Mouse (Mus musculus) liver, embryonic 15.5 days (tissue): ENCODE results near the gene Ncam1. TPM values are rescaled to one million over a fixed set of nuclear protein-coding genes. Genes with fewer than 3 reads are reported as not detected.

Experiments
- ATAC-seq: fragments of 200-750 bp; cut with Nextera tagmentation; 2 replicates; pipeline ENCODE4 v1.8.0; 2017; ENCODE audit warnings: moderate number of reproducible peaks, mild to moderate bottlenecking, moderate library complexity; ENCODE audit not compliant: insufficient read depth
- H3K27ac ChIP-seq: fragments of 300-500 bp; sonication (generic); replicated peaks from 2 replicates; pipeline ENCODE4 v1.5.1; 2015; ENCODE audit warnings: mild to moderate bottlenecking, inconsistent platforms
- H3K27me3 ChIP-seq: fragments of 300-500 bp; sonication (generic); 2 replicates; pipeline ENCODE4 v1.6.1; 2015; ENCODE audit warnings: mild to moderate bottlenecking, inconsistent platforms
- H3K36me3 ChIP-seq: fragments of 300-500 bp; sonication (generic); replicated peaks from 2 replicates; pipeline ENCODE4 v1.6.1; 2015; ENCODE audit warnings: moderate library complexity, mild to moderate bottlenecking, inconsistent platforms
- H3K4me1 ChIP-seq: fragments of 300-500 bp; sonication (generic); replicated peaks from 2 replicates; pipeline ENCODE4 v1.6.1; 2015; ENCODE audit warnings: inconsistent platforms
- H3K4me2 ChIP-seq: fragments of 300-500 bp; sonication (generic); 2 replicates; pipeline ENCODE4 v1.6.1; 2015; ENCODE audit warnings: moderate library complexity, mild to moderate bottlenecking, inconsistent platforms
- H3K4me3 ChIP-seq: fragments of 300-500 bp; sonication (generic); replicated peaks from 2 replicates; pipeline ENCODE4 v1.5.1; 2015; ENCODE audit warnings: mild to moderate bottlenecking, inconsistent platforms
- H3K9ac ChIP-seq: fragments of 300-500 bp; sonication (generic); 2 replicates; pipeline ENCODE4 v1.6.1; 2015; ENCODE audit warnings: moderate library complexity, mild to moderate bottlenecking, inconsistent platforms
- H3K9me3 ChIP-seq: fragments of 300-500 bp; sonication (generic); replicated peaks from 2 replicates; pipeline ENCODE4 v1.6.1; 2016; ENCODE audit warnings: inconsistent platforms
- WGBS: fragments of 180-500 bp; shearing (Covaris S2); methylation state at CpG from one replicate; pipeline ENCODE4 v1.1.7; 2015; ENCODE audit warnings: mixed read lengths; ENCODE audit not compliant: insufficient replicate concordance; 5-methylcytosine and 5-hydroxymethylcytosine counted together
- polyA plus RNA-seq: library from polyadenylated mRNA; unstranded; fragments of >200 nt; fragmentation: Nextera tagmentation; extraction: Ambion mirVana; gene quantifications from 2 replicates; pipeline ENCODE4 v1.2.1, GENCODE M21; 2015

Ncam1 gene
- polyA plus RNA-seq, 1 experiment from 2014 or later = 5.6 TPM

- no peak overlapping the region for H3K9ac ChIP-seq
- no peaks in the 10 kb centered on the region for H3K27me3 ChIP-seq
- H3K36me3 ChIP-seq = no peaks in the 10 kb centered on the region
- no peak overlapping the region for H3K4me3 ChIP-seq
- no peak for ATAC-seq
- peaks cover 3% of the 10 kb centered on the region; the same call in 1 of the 2 replicates for H3K9me3 ChIP-seq
- no peak overlapping the region for H3K4me2 ChIP-seq
- no peaks in the 10 kb centered on the region for H3K4me1 ChIP-seq
- 74% methylated on average over 2 of the region's 2 CpGs for WGBS
- no peak overlapping the region for H3K27ac ChIP-seq
Observed at GRCm38 (mm10) chr9:49644296-49644695, 154.4 kb downstream of the Ncam1 start.

- ATAC-seq = no peak
- Histone ChIP-seq H3K9ac (no peak overlapping the region), H3K27me3 (no peaks in the 10 kb centered on the region), H3K36me3 (no peaks in the 10 kb centered on the region), H3K9me3 (no peaks in the 10 kb centered on the region), H3K27ac (no peak overlapping the region), H3K4me1 (no peaks in the 10 kb centered on the region), H3K4me2 (no peak overlapping the region), H3K4me3 (no peak overlapping the region)
- 74% methylated on average over 3 of the region's 3 CpGs for WGBS
Observed at GRCm38 (mm10) chr9:49640764-49641163, 158.0 kb downstream of the Ncam1 start.

DNA sequence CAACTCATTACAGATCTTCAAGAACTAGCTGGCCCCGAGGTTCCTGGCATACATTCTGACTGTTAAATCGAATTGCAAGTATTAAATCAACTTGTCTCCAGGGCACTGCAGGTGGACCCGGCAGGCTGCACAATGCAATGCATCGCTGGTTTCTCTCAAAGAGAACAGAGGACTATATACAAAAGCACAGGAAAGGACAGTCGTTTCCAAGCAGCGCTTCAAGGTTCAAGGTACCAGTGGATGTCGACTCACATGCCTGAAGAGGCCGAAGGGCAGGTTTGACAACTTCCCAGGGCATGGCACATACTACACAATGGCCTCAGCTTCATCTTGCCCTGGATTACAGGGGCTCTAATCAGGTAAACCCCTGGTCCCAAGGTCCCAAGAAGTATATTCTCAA is 158.6 kb downstream of the Ncam1 start:
- WGBS = 58% methylated on average over 8 of the region's 8 CpGs
- no peaks in the 10 kb centered on the region for H3K4me1 ChIP-seq
- ATAC-seq = no peak
- no peaks in the 10 kb centered on the region for H3K9me3 ChIP-seq
- no peaks in the 10 kb centered on the region for H3K36me3 ChIP-seq
- H3K27me3 ChIP-seq = no peaks in the 10 kb centered on the region
- H3K9ac ChIP-seq = no peak overlapping the region
- no peak overlapping the region for H3K4me3 ChIP-seq
- no peak overlapping the region for H3K27ac ChIP-seq
- H3K4me2 ChIP-seq = no peak overlapping the region

GRCm38 (mm10) chr9:49637955-49638354 is 160.8 kb downstream of the Ncam1 start:
- H3K27ac ChIP-seq = no peak overlapping the region
- H3K4me1 ChIP-seq = no peaks in the 10 kb centered on the region
- no peaks in the 10 kb centered on the region for H3K36me3 ChIP-seq
- no peak overlapping the region for H3K4me3 ChIP-seq
- no peak overlapping the region for H3K9ac ChIP-seq
- H3K27me3 ChIP-seq = no peaks in the 10 kb centered on the region
- no peak overlapping the region for H3K4me2 ChIP-seq
- H3K9me3 ChIP-seq = no peaks in the 10 kb centered on the region
- no peak for ATAC-seq

GRCm38 (mm10) chr9:49635668-49636326 is 162.9 kb downstream of the Ncam1 start:
- Histone ChIP-seq H3K36me3 (no peaks in the 10 kb centered on the region), H3K4me3 (no peak overlapping the region), H3K4me1 (no peaks in the 10 kb centered on the region), H3K4me2 (no peak overlapping the region), H3K27me3 (no peaks in the 10 kb centered on the region), H3K9ac (no peak overlapping the region), H3K27ac (no peak overlapping the region), H3K9me3 (no peaks in the 10 kb centered on the region)
- WGBS = 68% methylated on average over 11 of the region's 11 CpGs
- ATAC-seq = no peak

GRCm38 (mm10) chr9:49632591-49632990 is 166.1 kb downstream of the Ncam1 start:
- H3K9ac ChIP-seq = no peak overlapping the region
- H3K4me3 ChIP-seq = no peak overlapping the region
- H3K27ac ChIP-seq = no peak overlapping the region
- no peaks in the 10 kb centered on the region for H3K9me3 ChIP-seq
- H3K27me3 ChIP-seq = no peaks in the 10 kb centered on the region
- ATAC-seq = no peak
- H3K4me1 ChIP-seq = no peaks in the 10 kb centered on the region
- H3K36me3 ChIP-seq = no peaks in the 10 kb centered on the region
- no peak overlapping the region for H3K4me2 ChIP-seq
- WGBS = 59% methylated on average over 2 of the region's 2 CpGs

GRCm38 (mm10) chr9:49630336-49630735 is 168.4 kb downstream of the Ncam1 start:
- Histone ChIP-seq H3K9me3 (no peaks in the 10 kb centered on the region), H3K27ac (no peak overlapping the region), H3K27me3 (no peaks in the 10 kb centered on the region), H3K9ac (no peak overlapping the region), H3K4me2 (no peak overlapping the region), H3K4me1 (no peaks in the 10 kb centered on the region), H3K4me3 (no peak overlapping the region), H3K36me3 (no peaks in the 10 kb centered on the region)
- no peak for ATAC-seq
- WGBS = 56% methylated on average over 2 of the region's 2 CpGs

GRCm38 (mm10) chr9:49624910-49625309 is 173.8 kb downstream of the Ncam1 start:
- Histone ChIP-seq H3K4me2 (no peak overlapping the region), H3K27ac (no peak overlapping the region), H3K9ac (no peak overlapping the region), H3K4me1 (no peaks in the 10 kb centered on the region), H3K27me3 (no peaks in the 10 kb centered on the region), H3K9me3 (no peaks in the 10 kb centered on the region), H3K4me3 (no peak overlapping the region), H3K36me3 (no peaks in the 10 kb centered on the region)
- WGBS = 67% methylated on average over 5 of the region's 6 CpGs
- ATAC-seq = no peak

GRCm38 (mm10) chr9:49623934-49624505 is 174.7 kb downstream of the Ncam1 start:
- Histone ChIP-seq H3K4me2 (no peak overlapping the region), H3K4me3 (no peak overlapping the region), H3K27me3 (no peaks in the 10 kb centered on the region), H3K9ac (no peak overlapping the region), H3K27ac (no peak overlapping the region), H3K36me3 (no peaks in the 10 kb centered on the region), H3K4me1 (no peaks in the 10 kb centered on the region), H3K9me3 (no peaks in the 10 kb centered on the region)
- no peak for ATAC-seq
- WGBS = 32% methylated on average over 3 of the region's 3 CpGs

DNA sequence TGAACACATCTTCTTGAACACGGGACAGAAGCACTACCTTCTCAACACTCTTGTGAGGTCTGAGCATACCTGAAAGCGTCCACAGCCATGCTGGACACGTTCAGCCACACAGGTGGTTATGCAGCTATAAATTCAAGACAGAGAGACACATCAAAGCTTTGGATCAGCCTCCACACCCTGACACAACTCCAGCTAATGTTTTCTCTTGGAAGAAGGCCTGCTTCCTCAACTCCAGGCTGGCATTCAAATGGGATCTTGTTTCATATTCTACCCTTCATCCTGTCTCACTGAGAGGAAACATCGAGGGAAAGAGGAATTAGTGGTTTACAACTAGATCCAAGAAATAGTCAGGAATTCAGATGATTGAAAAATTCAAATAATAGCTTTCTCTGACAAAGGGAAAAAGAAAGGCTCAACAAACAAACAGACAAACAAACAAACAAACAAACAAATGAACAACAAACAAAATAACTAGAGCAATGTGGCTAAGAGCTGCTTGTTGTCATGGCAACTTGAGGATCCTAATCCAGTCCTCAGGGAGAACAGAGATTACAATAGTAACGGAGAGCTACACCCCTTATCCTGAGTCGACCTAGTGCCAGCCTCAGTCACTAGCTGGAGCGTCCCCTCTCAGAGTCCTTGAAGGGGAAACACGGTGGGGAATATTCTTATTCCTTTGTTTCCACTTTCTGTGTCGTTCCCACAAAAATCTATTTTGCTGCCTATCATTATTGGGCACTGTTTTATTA is 175.6 kb downstream of the Ncam1 start:
- no peak overlapping the region for H3K27ac ChIP-seq
- H3K27me3 ChIP-seq = no peaks in the 10 kb centered on the region
- H3K4me2 ChIP-seq = no peak overlapping the region
- no peak overlapping the region for H3K9ac ChIP-seq
- no peak overlapping the region for H3K4me3 ChIP-seq
- H3K36me3 ChIP-seq = no peaks in the 10 kb centered on the region
- ATAC-seq = no peak
- no peaks in the 10 kb centered on the region for H3K4me1 ChIP-seq
- no peaks in the 10 kb centered on the region for H3K9me3 ChIP-seq
- 40% methylated on average over 9 of the region's 9 CpGs for WGBS

GRCm38 (mm10) chr9:49621691-49622090 is 177.0 kb downstream of the Ncam1 start:
- Histone ChIP-seq H3K9me3 (no peaks in the 10 kb centered on the region), H3K27me3 (no peaks in the 10 kb centered on the region), H3K9ac (no peak overlapping the region), H3K36me3 (no peaks in the 10 kb centered on the region), H3K4me3 (no peak overlapping the region), H3K4me2 (no peak overlapping the region), H3K4me1 (no peaks in the 10 kb centered on the region), H3K27ac (no peak overlapping the region)
- 77% methylated on average over 11 of the region's 11 CpGs for WGBS
- no peak for ATAC-seq
